Mouse (Mus musculus): Measurements from ENCODE around the gene Ndel1.

DNA sequence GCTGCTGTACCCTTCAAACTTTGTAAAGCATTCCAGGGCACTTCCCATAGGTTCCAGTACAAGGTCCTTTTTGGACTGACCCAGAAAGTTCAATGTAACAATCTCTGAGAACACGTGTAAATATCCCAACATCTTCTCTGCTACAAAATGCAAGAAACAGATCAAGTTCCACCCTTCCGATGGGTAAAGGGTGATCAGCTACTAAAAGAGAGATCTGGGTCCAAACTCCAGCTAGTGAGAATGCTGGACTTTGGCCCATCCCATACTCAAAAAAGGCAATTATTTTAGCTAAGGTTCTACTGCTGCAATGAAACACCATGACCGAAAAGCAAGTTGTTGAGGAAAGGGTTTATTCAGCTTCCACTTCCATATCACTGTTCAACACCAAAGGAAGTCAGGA lies 17.0 kb downstream of the Ndel1 start:
- TF ChIP-seq CTCF (IDR thresholded peaks at IDR 0.05; ENCODE audit: low read depth), result no peak
- no peak for TF ChIP-seq EP300 (optimal IDR thresholded peaks at IDR 0.05)
